Mouse (Mus musculus) forebrain, embryonic 16.5 days (tissue): Measurements from ENCODE around the gene Il31. TPM values are rescaled to one million over a fixed set of nuclear protein-coding genes. Genes with fewer than 3 reads are reported as not detected.

Experiments
- ATAC-seq: fragments of 200-750 bp; cut with Nextera tagmentation; 2 replicates; pipeline ENCODE4 v1.8.0; 2017; ENCODE audit warnings: mild to moderate bottlenecking, moderate library complexity
- H3K27ac ChIP-seq: fragments of 300-500 bp; sonication (generic); 2 replicates; pipeline ENCODE4 v1.5.1; 2014; ENCODE audit warnings: low read length, control low read depth
- H3K27me3 ChIP-seq: fragments of 300-500 bp; sonication (generic); replicated peaks from 2 replicates; pipeline ENCODE4 v1.6.1; 2014; ENCODE audit warnings: low read length; ENCODE audit not compliant: control insufficient read depth, insufficient read depth
- H3K36me3 ChIP-seq: fragments of 300-500 bp; sonication (generic); 2 replicates; pipeline ENCODE4 v1.6.1; 2014; ENCODE audit not compliant: control insufficient read depth, insufficient read depth
- H3K4me1 ChIP-seq: fragments of 300-500 bp; sonication (generic); replicated peaks from 2 replicates; pipeline ENCODE4 v1.6.1; 2014; ENCODE audit warnings: low read length; ENCODE audit not compliant: control insufficient read depth, insufficient read depth
- H3K4me2 ChIP-seq: fragments of 300-500 bp; sonication (generic); 2 replicates; pipeline ENCODE4 v1.6.1; 2014; ENCODE audit warnings: mild to moderate bottlenecking, low read length, control low read depth
- H3K4me3 ChIP-seq: fragments of 300-500 bp; sonication (generic); replicated peaks from 2 replicates; pipeline ENCODE4 v1.5.1; 2014; ENCODE audit warnings: mild to moderate bottlenecking, low read length, control low read depth
- H3K9ac ChIP-seq: fragments of 300-500 bp; sonication (generic); replicated peaks from 2 replicates; pipeline ENCODE4 v1.6.1; 2014; ENCODE audit warnings: low read depth, low read length, control low read depth
- H3K9me3 ChIP-seq: fragments of 300-500 bp; sonication (generic); 2 replicates; pipeline ENCODE4 v1.6.1; 2016; ENCODE audit warnings: low read length; ENCODE audit not compliant: control insufficient read depth
- WGBS: fragments of 180-500 bp; shearing (Covaris S2); extraction: QIAGEN DNeasy Blood & Tissue Kit; methylation state at CpG from one replicate; pipeline ENCODE4 v1.1.7; 2014; 5-methylcytosine and 5-hydroxymethylcytosine counted together
- polyA plus RNA-seq: library from polyadenylated mRNA; unstranded; fragments of >200 nt; fragmentation: Nextera tagmentation; extraction: Ambion mirVana; gene quantifications from 2 replicates; pipeline ENCODE4 v1.2.1, GENCODE M21; 2015

The Il31 gene
- polyA plus RNA-seq, 1 experiment from 2014 or later, result not detected

- no peak overlapping the region for H3K4me3 ChIP-seq
- H3K9me3 ChIP-seq, result no peaks in the 10 kb centered on the region
- ATAC-seq, result no peak
- H3K27me3 ChIP-seq, result no peaks in the 10 kb centered on the region
- H3K9ac ChIP-seq, result no peak overlapping the region
- H3K36me3 ChIP-seq, result peaks cover 6% of the 10 kb centered on the region; the same call in 1 of the 2 replicates
- H3K4me2 ChIP-seq, result no peak overlapping the region
- 50% methylated on average over 4 of the region's 4 CpGs for WGBS
- H3K27ac ChIP-seq, result no peak overlapping the region
- no peaks in the 10 kb centered on the region for H3K4me1 ChIP-seq
Measured at GRCm38 (mm10) chr5:123444069-123444468, 45.2 kb downstream of the Il31 start.

GRCm38 (mm10) chr5:123442283-123442682, 47.0 kb downstream of the Il31 start:
- Histone ChIP-seq H3K9ac (no peak overlapping the region), H3K27me3 (no peaks in the 10 kb centered on the region), H3K27ac (no peak overlapping the region), H3K4me3 (no peak overlapping the region), H3K4me1 (no peaks in the 10 kb centered on the region), H3K9me3 (no peaks in the 10 kb centered on the region), H3K4me2 (no peak overlapping the region), H3K36me3 (peaks cover 2% of the 10 kb centered on the region; the same call in 1 of the 2 replicates)
- WGBS, result 93% methylated on average over 3 of the region's 3 CpGs
- no peak for ATAC-seq

- Histone ChIP-seq H3K4me3 (no peak overlapping the region), H3K27me3 (no peaks in the 10 kb centered on the region), H3K27ac (no peak overlapping the region), H3K9ac (no peak overlapping the region), H3K4me2 (no peak overlapping the region), H3K9me3 (no peaks in the 10 kb centered on the region), H3K4me1 (peaks cover 8% of the 10 kb centered on the region), H3K36me3 (no peaks in the 10 kb centered on the region; the same call in 1 of the 2 replicates)
- WGBS, result 60% methylated on average over 4 of the region's 4 CpGs
- no peak for ATAC-seq
Measured at GRCm38 (mm10) chr5:123440664-123441063, 48.6 kb downstream of the Il31 start.

- no peaks in the 10 kb centered on the region for H3K27me3 ChIP-seq
- 76% methylated on average over 4 of the region's 4 CpGs for WGBS
- no peak overlapping the region for H3K4me3 ChIP-seq
- no peaks in the 10 kb centered on the region for H3K9me3 ChIP-seq
- peaks cover 8% of the 10 kb centered on the region for H3K4me1 ChIP-seq
- ATAC-seq, result no peak
- H3K36me3 ChIP-seq, result no peaks in the 10 kb centered on the region; the same call in 1 of the 2 replicates
- no peak overlapping the region for H3K9ac ChIP-seq
- H3K4me2 ChIP-seq, result no peak overlapping the region
- H3K27ac ChIP-seq, result no peak overlapping the region
Measured at GRCm38 (mm10) chr5:123439941-123440340, 49.3 kb downstream of the Il31 start.

GRCm38 (mm10) chr5:123439312-123439711, 50.0 kb downstream of the Il31 start:
- Histone ChIP-seq H3K4me1 (peaks cover 8% of the 10 kb centered on the region), H3K27ac (no peak overlapping the region), H3K9me3 (no peaks in the 10 kb centered on the region), H3K36me3 (no peaks in the 10 kb centered on the region; the same call in 1 of the 2 replicates), H3K4me3 (no peak overlapping the region), H3K4me2 (no peak overlapping the region), H3K27me3 (no peaks in the 10 kb centered on the region), H3K9ac (no peak overlapping the region)
- WGBS, result 100% methylated on average over 1 of the region's 1 CpGs
- ATAC-seq, result no peak

- Histone ChIP-seq H3K4me1 (peaks cover 8% of the 10 kb centered on the region), H3K27ac (no peak overlapping the region), H3K4me3 (no peak overlapping the region), H3K36me3 (no peaks in the 10 kb centered on the region; the same call in 1 of the 2 replicates), H3K9ac (no peak overlapping the region), H3K9me3 (no peaks in the 10 kb centered on the region), H3K27me3 (no peaks in the 10 kb centered on the region), H3K4me2 (no peak overlapping the region)
- 87% methylated on average over 3 of the region's 3 CpGs for WGBS
- ATAC-seq, result no peak
Measured at GRCm38 (mm10) chr5:123438381-123438780, 50.9 kb downstream of the Il31 start.

- H3K4me1 ChIP-seq, result peaks cover 18% of the 10 kb centered on the region
- H3K27ac ChIP-seq, result no peak overlapping the region
- no peaks in the 10 kb centered on the region for H3K36me3 ChIP-seq
- peak; percentile 54; the same call in 1 of the 2 replicates for ATAC-seq
- no peak overlapping the region for H3K9ac ChIP-seq
- no peak overlapping the region for H3K4me2 ChIP-seq
- no peak overlapping the region for H3K4me3 ChIP-seq
- WGBS, result 26% methylated on average over 4 of the region's 4 CpGs
- H3K27me3 ChIP-seq, result no peaks in the 10 kb centered on the region
- no peaks in the 10 kb centered on the region for H3K9me3 ChIP-seq
Measured at GRCm38 (mm10) chr5:123436780-123437175, 52.5 kb downstream of the Il31 start.

GRCm38 (mm10) chr5:123436071-123436779, 53.1 kb downstream of the Il31 start:
- 53% methylated on average over 8 of the region's 8 CpGs for WGBS
- Histone ChIP-seq H3K4me2 (no peak overlapping the region), H3K4me1 (peaks cover 20% of the 10 kb centered on the region), H3K9ac (no peak overlapping the region), H3K27ac (no peak overlapping the region), H3K27me3 (no peaks in the 10 kb centered on the region), H3K4me3 (no peak overlapping the region), H3K36me3 (no peaks in the 10 kb centered on the region), H3K9me3 (no peaks in the 10 kb centered on the region)
- ATAC-seq, result no peak

GRCm38 (mm10) chr5:123432305-123432874, 56.9 kb downstream of the Il31 start:
- Histone ChIP-seq H3K9ac (no peak overlapping the region), H3K4me3 (no peak overlapping the region), H3K9me3 (no peaks in the 10 kb centered on the region), H3K27me3 (no peaks in the 10 kb centered on the region), H3K4me2 (no peak overlapping the region), H3K27ac (no peak overlapping the region), H3K36me3 (no peaks in the 10 kb centered on the region), H3K4me1 (peaks cover 20% of the 10 kb centered on the region)
- ATAC-seq, result no peak
- 60% methylated on average over 3 of the region's 3 CpGs for WGBS
